Mouse (Mus musculus) heart, adult 18-20 months (tissue): ENCODE data around the gene Tulp2. TPM values are rescaled to one million over a fixed set of nuclear protein-coding genes. Genes with fewer than 3 reads are reported as not detected.
"Not testable (repeated sequence)": the region's sequence is repeated elsewhere in the genome, so short reads cannot be mapped to it uniquely, and the experiment has no call there.

Source experiments
- DNase-seq, 2 experiments: peaks; one replicate each; pipeline ENCODE4 v3.0.0; 2021 to 2022; ENCODE audit warnings: mixed read lengths in 1 of 2
- total RNA-seq, 2 experiments: library from RNA; stranded (reverse); gene quantifications; 2 replicates each; pipeline ENCODE4 v1.2.3; 2021

Tulp2 gene
- total RNA-seq, 2 experiments from 2014 or later = not detected

DNA sequence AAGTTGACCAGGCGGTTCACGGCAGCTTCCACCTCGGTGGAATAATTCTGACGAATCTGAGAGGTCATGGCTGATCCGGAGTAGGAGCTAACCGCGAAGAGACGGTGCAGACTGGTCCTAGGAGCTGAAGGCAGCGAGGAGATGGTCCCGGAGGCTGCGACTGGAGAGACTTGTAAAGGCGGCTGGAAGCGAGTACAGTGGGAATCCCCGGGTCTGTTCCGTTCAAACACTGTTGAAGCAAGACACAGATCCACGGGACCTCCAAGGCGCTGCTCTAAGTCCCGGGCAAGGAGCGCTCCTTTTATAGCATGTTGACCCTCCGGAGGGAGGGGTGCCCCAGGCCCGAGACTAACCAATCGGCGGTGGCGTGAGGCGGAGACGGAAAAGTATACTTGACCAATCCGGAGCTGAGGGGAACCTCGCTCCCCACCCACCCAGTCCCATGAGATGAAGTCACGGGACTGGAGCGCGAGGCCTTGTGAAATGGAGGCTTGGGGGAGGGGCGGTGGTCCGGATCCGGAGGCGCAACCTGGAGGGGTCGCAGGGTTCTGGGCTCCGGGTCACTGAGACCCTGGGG is 22.0 kb upstream of the Tulp2 start, which contains the start of gene Ftl1:
Gene Ftl1, minus strand, starts transcription at position 321 of the 577 bp plus-strand sequence.
- peak; percentile 98 to 99 for DNase-seq

GRCm38 (mm10) chr7:45460377-45460776 is 21.3 kb upstream of the Tulp2 start:
- DNase-seq = peak; percentile 31 to 69

- DNase-seq = peak; percentile 79 to 84
These were observed 20.8 kb upstream of the Tulp2 start for GRCm38 (mm10) chr7:45460860-45461314.

GRCm38 (mm10) chr7:45461326-45461725 is 20.4 kb upstream of the Tulp2 start:
- no peak for DNase-seq

- no peak for DNase-seq
These were observed 19.9 kb upstream of the Tulp2 start for GRCm38 (mm10) chr7:45461781-45462180.

GRCm38 (mm10) chr7:45462325-45462724 is 19.4 kb upstream of the Tulp2 start:
- no peak for DNase-seq

GRCm38 (mm10) chr7:45462868-45463267 is 18.8 kb upstream of the Tulp2 start:
- not testable (repeated sequence) for DNase-seq

- DNase-seq = no peak
These were observed 17.5 kb upstream of the Tulp2 start for GRCm38 (mm10) chr7:45463987-45464778.

GRCm38 (mm10) chr7:45465112-45465511 is 16.6 kb upstream of the Tulp2 start:
- no peak for DNase-seq

- DNase-seq = peak in 1 of 2 experiments; percentile 18
These were observed 16.1 kb upstream of the Tulp2 start for GRCm38 (mm10) chr7:45465549-45465948.

GRCm38 (mm10) chr7:45466283-45467089 is 15.2 kb upstream of the Tulp2 start, which contains the start of gene Bax:
Bax (minus strand) TSS chr7:45466898.
- DNase-seq = peak; percentile 97 to 98

GRCm38 (mm10) chr7:45467090-45467670 is 14.5 kb upstream of the Tulp2 start:
- DNase-seq = no peak

DNA sequence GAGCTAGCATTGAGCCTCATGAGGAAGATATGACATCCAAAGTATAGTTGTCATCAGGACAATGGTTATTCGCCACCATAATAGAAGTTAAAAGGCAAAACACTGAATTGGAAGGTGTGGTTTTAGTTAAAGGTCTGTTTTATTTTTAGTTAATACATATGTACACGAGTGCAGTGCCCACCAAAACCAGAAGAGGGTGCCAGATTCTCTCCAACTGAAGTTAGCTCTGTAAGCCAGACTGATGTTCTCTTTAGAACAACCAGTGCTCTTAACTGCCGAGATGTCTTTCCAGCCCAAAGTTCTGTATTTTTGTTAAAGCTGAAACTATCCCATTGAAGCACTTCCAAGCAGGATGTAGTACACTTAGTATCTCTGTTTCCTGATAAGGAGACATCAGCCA is 10.8 kb upstream of the Tulp2 start:
- DNase-seq = peak; percentile 70 to 89

DNA sequence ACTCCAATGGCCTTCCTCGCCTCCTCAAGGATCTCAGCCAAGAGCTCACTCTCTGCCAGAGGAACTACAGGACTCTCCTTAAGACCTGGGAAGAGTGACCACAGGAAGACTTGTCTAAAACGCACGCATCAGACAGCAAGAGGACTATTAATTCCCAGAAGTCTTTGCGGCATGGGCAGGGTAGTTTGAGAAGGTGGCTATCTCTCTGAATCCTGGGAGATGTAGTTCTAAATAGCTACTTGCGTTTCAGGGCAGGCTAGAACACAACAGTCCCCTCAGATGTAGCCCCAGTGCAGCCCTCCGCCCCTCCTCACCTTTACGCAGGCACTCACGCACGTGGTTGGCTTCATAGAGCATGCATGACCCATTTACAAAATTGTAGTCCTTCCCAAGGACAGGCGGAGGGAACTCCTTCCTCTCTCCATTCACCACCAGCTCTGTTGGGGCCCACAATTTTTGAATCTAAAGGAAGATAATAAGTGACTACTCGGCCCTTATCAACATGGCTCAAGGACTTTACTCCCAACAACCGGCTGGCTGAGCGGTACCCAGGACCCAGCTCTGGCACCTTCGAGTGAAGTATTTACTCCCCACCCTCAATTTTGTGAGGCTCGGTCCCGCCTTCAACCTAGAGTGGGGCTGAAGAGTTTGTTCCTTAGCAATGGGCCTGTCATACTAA is 6.2 kb upstream of the Tulp2 start:
- no peak for DNase-seq

DNA sequence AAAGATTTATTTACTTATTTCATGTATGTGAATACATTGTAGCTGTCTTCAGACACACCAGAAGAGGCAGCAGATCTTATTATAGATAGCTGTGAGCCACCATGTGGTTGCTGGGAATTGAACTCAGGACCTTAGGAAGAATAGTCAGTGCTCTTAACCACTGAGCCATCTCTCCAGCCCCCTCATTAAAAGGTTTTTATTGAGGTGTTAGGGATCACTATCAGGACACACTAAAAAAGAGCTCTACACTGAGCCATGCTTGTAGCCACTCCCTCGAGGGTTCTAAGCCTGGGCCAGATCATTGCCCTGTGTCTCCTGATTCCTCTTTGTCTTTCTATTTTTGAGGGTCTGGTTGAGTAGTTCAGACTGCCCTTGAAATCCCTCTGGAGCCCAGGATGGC is 5.2 kb upstream of the Tulp2 start:
- no peak for DNase-seq

- peak; percentile 69 to 80 for DNase-seq
These were observed 4.7 kb upstream of the Tulp2 start for GRCm38 (mm10) chr7:45477003-45477402.

GRCm38 (mm10) chr7:45478774-45479173 is 2.9 kb upstream of the Tulp2 start:
- no peak for DNase-seq

GRCm38 (mm10) chr7:45480310-45480709 is 1.4 kb upstream of the Tulp2 start:
- not testable (repeated sequence) for DNase-seq

- no peak for DNase-seq
These were observed 489 bp downstream of the Tulp2 start for GRCm38 (mm10) chr7:45482166-45482565.

DNA sequence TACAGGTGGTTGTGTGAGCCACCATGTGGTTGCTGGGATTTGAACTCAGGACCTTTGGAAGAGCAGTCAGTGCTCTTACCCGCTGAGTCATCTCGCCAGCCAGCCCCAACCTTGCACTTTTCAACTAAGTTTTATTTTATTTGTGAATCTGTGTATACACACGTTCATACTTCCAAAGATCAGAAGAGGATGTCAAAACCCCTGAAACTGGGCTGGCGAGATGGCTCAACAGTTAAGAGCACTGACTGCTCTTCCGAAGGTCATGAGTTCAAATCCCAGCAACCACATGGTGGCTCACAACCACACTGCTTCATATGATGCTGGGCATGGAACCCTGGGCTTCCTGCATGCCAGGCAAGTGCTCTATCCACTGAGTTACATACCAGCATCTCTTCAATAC is 3.3 kb downstream of the Tulp2 start:
- not testable (repeated sequence) for DNase-seq

- no peak for DNase-seq
These were observed 4.5 kb downstream of the Tulp2 start for GRCm38 (mm10) chr7:45486158-45486557.
